Mouse (Mus musculus) T-helper 17 cell (primary cell): ENCODE data around the gene Nwd1.

Experiments used
- in situ Hi-C, 2 experiments: fragments of 300-600 bp; cut with MboI, MseI; formaldehyde crosslinking; loops; 1 replicate in 1 of 2; 2 replicates in 1 of 2; pipeline ENCODE4 v1.15.1; 2025; ENCODE audit warnings: high pct_unique_total_duplicates in 2 of 2

The Nwd1 gene

GRCm38 (mm10) chr8:72698349-72698926 lies 51.9 kb downstream of the Nwd1 start:
- in situ Hi-C loops = no loop called here

GRCm38 (mm10) chr8:72712569-72712968 lies 66.1 kb downstream of the Nwd1 start:
- in situ Hi-C loops = loop anchor here in 1 of 2 experiments (10.0 kb wide), 1 partner anchor 1128 kb away; no protein-coding TSS in a partner anchor

- in situ Hi-C loops = loop anchor here in 1 of 2 experiments (10.0 kb wide), 1 partner anchor 1132 kb away; no protein-coding TSS in a partner anchor
Measured at GRCm38 (mm10) chr8:72716594-72716993, 70.1 kb downstream of the Nwd1 start.

GRCm38 (mm10) chr8:72720541-72720940 lies 74.0 kb downstream of the Nwd1 start:
- in situ Hi-C loops = loop anchor here (5.0 kb wide), 3 partner anchors 38 to 168 kb away; no protein-coding TSS in a partner anchor

- in situ Hi-C loops = loop anchor here (5.0 kb wide), 3 partner anchors 41 to 171 kb away; no protein-coding TSS in a partner anchor
Measured at GRCm38 (mm10) chr8:72722769-72723650, 76.5 kb downstream of the Nwd1 start, which contains the start of gene Sin3b. Sin3b (plus strand) TSS chr8:72723285.

GRCm38 (mm10) chr8:72723651-72724001 lies 77.1 kb downstream of the Nwd1 start:
- in situ Hi-C loops = loop anchor here (5.0 kb wide), 3 partner anchors 41 to 171 kb away; no protein-coding TSS in a partner anchor

- in situ Hi-C loops = no loop called here
Measured at GRCm38 (mm10) chr8:72728636-72729035, 82.1 kb downstream of the Nwd1 start.

GRCm38 (mm10) chr8:72735001-72735400 lies 88.5 kb downstream of the Nwd1 start:
- in situ Hi-C loops = no loop called here

- in situ Hi-C loops = no loop called here
Measured at GRCm38 (mm10) chr8:72736868-72737267, 90.4 kb downstream of the Nwd1 start.

- in situ Hi-C loops = loop anchor here (5.0 kb wide), 2 partner anchors 64 to 154 kb away; no protein-coding TSS in a partner anchor
Measured at GRCm38 (mm10) chr8:72746061-72746460, 99.5 kb downstream of the Nwd1 start.

GRCm38 (mm10) chr8:72749846-72750245 lies 103.3 kb downstream of the Nwd1 start:
- in situ Hi-C loops = loop anchor here (5.0 kb wide), 2 partner anchors 68 to 158 kb away; no protein-coding TSS in a partner anchor

- in situ Hi-C loops = no loop called here
Measured at GRCm38 (mm10) chr8:72750266-72750665, 103.8 kb downstream of the Nwd1 start.

- in situ Hi-C loops = no loop called here
Measured at GRCm38 (mm10) chr8:72751126-72751525, 104.6 kb downstream of the Nwd1 start.

- in situ Hi-C loops = no loop called here
Measured at GRCm38 (mm10) chr8:72752289-72752688, 105.8 kb downstream of the Nwd1 start.

- in situ Hi-C loops = no loop called here
Measured at GRCm38 (mm10) chr8:72753165-72753564, 106.7 kb downstream of the Nwd1 start.

- in situ Hi-C loops = no loop called here
Measured at GRCm38 (mm10) chr8:72753781-72754180, 107.3 kb downstream of the Nwd1 start.

- in situ Hi-C loops = no loop called here
Measured at GRCm38 (mm10) chr8:72756031-72756430, 109.5 kb downstream of the Nwd1 start.

GRCm38 (mm10) chr8:72756771-72757390 lies 110.4 kb downstream of the Nwd1 start:
- in situ Hi-C loops = no loop called here

GRCm38 (mm10) chr8:72757426-72758195 lies 111.1 kb downstream of the Nwd1 start:
- in situ Hi-C loops = no loop called here

GRCm38 (mm10) chr8:72758310-72758709 lies 111.8 kb downstream of the Nwd1 start:
- in situ Hi-C loops = no loop called here

- in situ Hi-C loops = no loop called here
Measured at GRCm38 (mm10) chr8:72760216-72760615, 113.7 kb downstream of the Nwd1 start.
